Mouse (Mus musculus): Measurements from ENCODE around the gene Atg9b.

- no peak for TF ChIP-seq CTCF (IDR thresholded peaks at IDR 0.05)
- TF ChIP-seq POLR2A (IDR thresholded peaks at IDR 0.05; ENCODE audit: insufficient read depth, low read depth, low read length) = no peak
These were observed 42.0 kb upstream of the Atg9b start for GRCm38 (mm10) chr5:24433993-24434392.
